9 mouse cellular contexts compared by ENCODE assay signal in the genomic region with DNA sequence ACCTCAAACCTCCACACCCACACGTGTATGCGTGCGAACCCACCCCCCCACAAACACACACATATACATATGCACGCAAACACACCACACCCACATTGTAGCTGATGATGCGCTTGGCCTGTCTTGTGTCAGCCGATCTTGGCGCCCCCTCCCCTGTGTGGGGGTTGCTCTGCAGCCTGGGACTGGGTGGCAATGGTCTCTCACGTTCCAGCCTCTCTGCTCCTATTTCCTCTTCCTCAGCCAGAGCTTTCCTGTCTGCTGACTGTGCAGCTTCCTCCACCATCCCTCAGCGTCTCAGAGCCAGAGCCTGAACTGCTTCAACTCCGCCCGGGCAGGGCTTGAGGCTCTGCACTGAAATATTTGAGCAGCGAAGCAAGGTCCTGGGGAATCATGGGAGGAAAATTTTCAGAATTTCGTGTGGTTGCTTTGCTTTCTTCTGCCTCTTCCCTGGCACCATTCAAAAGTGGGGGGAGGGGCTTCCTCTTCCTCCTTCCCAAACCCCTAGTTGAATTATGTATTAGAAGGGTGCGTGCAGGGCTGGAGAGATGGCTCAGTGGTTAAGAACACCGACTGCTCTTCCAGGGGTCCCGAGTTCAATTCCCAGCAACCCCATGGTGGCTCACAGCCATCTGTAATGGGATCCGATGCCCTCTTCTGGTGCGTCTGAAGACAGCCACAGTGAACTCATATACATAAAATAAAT. TPM values are rescaled to one million over a fixed set of nuclear protein-coding genes. Genes with fewer than 3 reads are reported as not detected.
A peak's percentile ranks its signal among the peaks of the same experiment; 100 is the strongest.
DNase-seq lines count a peak whose midpoint lies in the region; ATAC-seq and TF ChIP-seq lines count a peak whose summit lies in the region.
"Had no signal": no experiment of that assay in that cellular context is flagged by ENCODE, and none has a peak within 500 bp of the region (broad histone marks: within the 10 kb centered on the region; RNA-seq: fewer than 3 reads in every experiment).

No protein-coding gene starts in this region.

- no peaks in the 10 kb centered on the region for H3K36me3 ChIP-seq in kidney, adult 2 months (ENCODE audit: control insufficient read depth, insufficient read depth, low read length)
- no peaks in the 10 kb centered on the region for H3K36me3 ChIP-seq in intestine, postnatal 0 days (ENCODE audit: control insufficient read depth, insufficient read depth)
- no peaks in the 10 kb centered on the region for H3K36me3 ChIP-seq in macrophage (ENCODE audit: inconsistent target)
- H3K36me3 ChIP-seq in forebrain, embryonic 15.5 days: no peaks in the 10 kb centered on the region
- no peaks in the 10 kb centered on the region for H3K36me3 ChIP-seq in forebrain, postnatal 0 days (ENCODE audit: insufficient read depth)
- H3K36me3 ChIP-seq: midbrain, embryonic 13.5 days had no signal

- H3K4me3 ChIP-seq in kidney, adult 2 months (ENCODE audit: insufficient read depth, low read depth, low read length): peak overlapping the region; percentile 32; the same call in 1 of the 2 replicates
- peak overlapping the region; percentile 74 for H3K4me3 ChIP-seq in bone marrow macrophage, adult 2 months (ENCODE audit: insufficient read depth, low read length)
- H3K4me3 ChIP-seq in intestine, postnatal 0 days (ENCODE audit: low read depth, low read length): no peak overlapping the region
- H3K4me3 ChIP-seq in macrophage (ENCODE audit: inconsistent target): peak overlapping the region; percentile 2; the same call in 1 of the 2 replicates
- H3K4me3 ChIP-seq in forebrain, embryonic 15.5 days: no peak overlapping the region
- no peak overlapping the region for H3K4me3 ChIP-seq in forebrain, postnatal 0 days (ENCODE audit: low read depth, low read length)
- H3K4me3 ChIP-seq: midbrain, embryonic 13.5 days had no signal

- H3K79me2 ChIP-seq in macrophage (ENCODE audit: inconsistent target): no peaks in the 10 kb centered on the region

- WGBS in kidney, adult 2 months: 61% methylated on average over 18 of the region's 18 CpGs
- WGBS in intestine, postnatal 0 days: 68% methylated on average over 18 of the region's 18 CpGs
- 37% methylated on average over 18 of the region's 18 CpGs for WGBS in macrophage (ENCODE audit: missing documents)
- 84% methylated on average over 18 of the region's 18 CpGs for WGBS in forebrain, embryonic 15.5 days
- 79% methylated on average over 18 of the region's 18 CpGs for WGBS in forebrain, postnatal 0 days

- ATAC-seq in intestine, postnatal 0 days: no peak
- no peak for ATAC-seq in forebrain, embryonic 15.5 days (replicated peaks)
- ATAC-seq in forebrain, postnatal 0 days: no peak
- ATAC-seq: midbrain, embryonic 13.5 days had no signal

- DNase-seq in kidney, adult 2 months: peak; percentile 41
- no peak for DNase-seq in kidney, adult 18-20 months
- no peak for DNase-seq in forebrain, postnatal 0 days
- no peak for DNase-seq in frontal cortex, postnatal 14 days (ENCODE audit: low spot score in 2 of 2)

- no peak for TF ChIP-seq CTCF in kidney, adult 2 months (conservative IDR thresholded peaks at IDR 0.05; ENCODE audit: insufficient read depth, insufficient read length, low read depth, low read length)
- TF ChIP-seq CTCF in bone marrow macrophage, adult 2 months (IDR thresholded peaks at IDR 0.05; ENCODE audit: low read depth, low read length): peak; percentile 38
- TF ChIP-seq CTCF in intestine, postnatal 0 days (IDR thresholded peaks at IDR 0.05; ENCODE audit: low read depth): peak; percentile 32
- no peak for TF ChIP-seq CTCF in forebrain, postnatal 0 days (IDR thresholded peaks at IDR 0.05; ENCODE audit: low read depth)

- H3K9me3 ChIP-seq in intestine, postnatal 0 days (ENCODE audit: control insufficient read depth): no peaks in the 10 kb centered on the region
- H3K9me3 ChIP-seq in forebrain, embryonic 15.5 days: no peaks in the 10 kb centered on the region
- no peaks in the 10 kb centered on the region for H3K9me3 ChIP-seq in forebrain, postnatal 0 days (ENCODE audit: low read length)
- H3K9me3 ChIP-seq: midbrain, embryonic 13.5 days had no signal

- H3K9ac ChIP-seq in intestine, postnatal 0 days (ENCODE audit: low read depth, low read length): no peak overlapping the region
- no peak overlapping the region for H3K9ac ChIP-seq in forebrain, embryonic 15.5 days (replicated peaks)
- H3K9ac ChIP-seq in forebrain, postnatal 0 days: no peak overlapping the region
- H3K9ac ChIP-seq: midbrain, embryonic 13.5 days had no signal

- TF ChIP-seq POLR2A in kidney, adult 2 months (IDR thresholded peaks at IDR 0.05; ENCODE audit: low read depth, low read length): no peak
- TF ChIP-seq POLR2A in bone marrow macrophage, adult 2 months (IDR thresholded peaks at IDR 0.05; ENCODE audit: borderline replicate concordance, low read depth, low read length): no peak

- H3K27me3 ChIP-seq in kidney, adult 2 months (replicated peaks; ENCODE audit: control insufficient read depth, insufficient read depth, low read length): no peaks in the 10 kb centered on the region
- no peaks in the 10 kb centered on the region for H3K27me3 ChIP-seq in intestine, postnatal 0 days (replicated peaks; ENCODE audit: control insufficient read depth, insufficient read depth, low read length)
- no peaks in the 10 kb centered on the region for H3K27me3 ChIP-seq in forebrain, embryonic 15.5 days
- H3K27me3 ChIP-seq in forebrain, postnatal 0 days (ENCODE audit: insufficient read depth, low read length): no peaks in the 10 kb centered on the region
- H3K27me3 ChIP-seq: midbrain, embryonic 13.5 days had no signal

- H3K4me2 ChIP-seq in intestine, postnatal 0 days (replicated peaks; ENCODE audit: low read depth): no peak overlapping the region
- no peak overlapping the region for H3K4me2 ChIP-seq in forebrain, embryonic 15.5 days (replicated peaks)
- no peak overlapping the region for H3K4me2 ChIP-seq in forebrain, postnatal 0 days (ENCODE audit: low read depth)
- H3K4me2 ChIP-seq: midbrain, embryonic 13.5 days had no signal

- 0 out of 2 replicates have a peak, but pooled peaks cover 4% of the 10 kb centered on the region for H3K4me1 ChIP-seq in kidney, adult 2 months (ENCODE audit: control insufficient read depth, insufficient read depth, low read length)
- peaks cover 6% of the 10 kb centered on the region for H3K4me1 ChIP-seq in bone marrow macrophage, adult 2 months (ENCODE audit: control insufficient read depth, insufficient read depth, low read length)
- H3K4me1 ChIP-seq in intestine, postnatal 0 days (replicated peaks; ENCODE audit: control insufficient read depth, insufficient read depth, low read length): no peaks in the 10 kb centered on the region
- no peaks in the 10 kb centered on the region for H3K4me1 ChIP-seq in forebrain, embryonic 15.5 days
- H3K4me1 ChIP-seq in forebrain, postnatal 0 days (ENCODE audit: insufficient read depth): no peaks in the 10 kb centered on the region
- H3K4me1 ChIP-seq: midbrain, embryonic 13.5 days had no signal

- H3K27ac ChIP-seq in kidney, adult 2 months (ENCODE audit: insufficient read depth, low read depth, low read length): 0 out of 2 replicates have a peak overlapping the region, but pooled peaks have one; percentile 2
- H3K27ac ChIP-seq in bone marrow macrophage, adult 2 months (ENCODE audit: insufficient read depth, low read depth, low read length): peak overlapping the region; percentile 83
- no peak overlapping the region for H3K27ac ChIP-seq in intestine, postnatal 0 days (ENCODE audit: low read depth, low read length)
- H3K27ac ChIP-seq in macrophage: peak overlapping the region; percentile 74
- no peak overlapping the region for H3K27ac ChIP-seq in forebrain, embryonic 15.5 days (replicated peaks)
- no peak overlapping the region for H3K27ac ChIP-seq in forebrain, postnatal 0 days (ENCODE audit: low read depth, low read length)
- H3K27ac ChIP-seq: midbrain, embryonic 13.5 days had no signal

RNA-seq across cellular contexts. Expression of gene Gtf2i, which starts 28.1 kb away (rescaled TPM):
- polyA plus RNA-seq in kidney, adult 2 months (2012; rRNA removed): 86.4 and 103 TPM in 2 replicates
- 64.3 and 67.3 TPM in 2 replicates for polyA plus RNA-seq in bone marrow macrophage, adult 2 months (2012; ENCODE audit: insufficient read depth, insufficient read length, missing spikeins)
- polyA plus RNA-seq in intestine, postnatal 0 days (2015; fragmentation: Nextera tagmentation; extraction: Ambion mirVana): 53.4 and 62.6 TPM in 2 replicates
- total RNA-seq in macrophage (2018; cell fraction: chromatin; rRNA removed): 100 to 1,000 TPM in 16 of 26 experiments, 10 to 100 TPM in 10; 11.2 to 249 (median 123) TPM
- 100 to 1,000 TPM in 8 of 26 experiments, 10 to 100 TPM in 18; 56.3 to 125 (median 90.3) TPM for total RNA-seq in macrophage (2018; cell fraction: cytosol; rRNA removed)
- 100 to 1,000 TPM in 7 of 26 experiments, 10 to 100 TPM in 19; 21.8 to 141 (median 69.2) TPM for total RNA-seq in macrophage (2018; cell fraction: nucleus; rRNA removed)
- polyA plus RNA-seq in macrophage (2018): 75.2 to 106 TPM (median 87.7 TPM) in 3 replicates
- polyA plus RNA-seq in forebrain, embryonic 15.5 days (2015; fragmentation: Nextera tagmentation; extraction: Ambion mirVana): 179 and 182 TPM in 2 replicates
- 98.3 and 120 TPM in 2 replicates for total RNA-seq in forebrain, postnatal 0 days (2014; rRNA removed)
- 62.7 and 85.6 TPM in 2 replicates for polyA plus RNA-seq in forebrain, postnatal 0 days (2015; fragmentation: Nextera tagmentation; extraction: Ambion mirVana)

Comparison
In these comparisons a context has a peak if more than half of its experiments do, and no peak if none do; other contexts are left out.
1. H3K27ac ChIP-seq: peak in kidney, adult 2 months (single experiment), bone marrow macrophage, adult 2 months (single experiment) and macrophage (single experiment); none in intestine, postnatal 0 days (single experiment), forebrain, embryonic 15.5 days (single experiment) and forebrain, postnatal 0 days (single experiment).
2. H3K4me3 ChIP-seq: peak in kidney, adult 2 months (single experiment), bone marrow macrophage, adult 2 months (single experiment) and macrophage (single experiment); none in intestine, postnatal 0 days (single experiment), forebrain, embryonic 15.5 days (single experiment) and forebrain, postnatal 0 days (single experiment).
3. CTCF ChIP-seq: peak in bone marrow macrophage, adult 2 months (single experiment) and intestine, postnatal 0 days (single experiment); none in kidney, adult 2 months (single experiment) and forebrain, postnatal 0 days (single experiment).